Mouse (Mus musculus) forebrain, embryonic 14.5 days (tissue): ENCODE measurements at regions not wholly inside any gene's neighbourhood (a gene's known extent, or its start where the extent isn't known, plus 50 kb on each side); places are given as distances from the start of the nearest gene placed in this dataset.

Experiments used
- ATAC-seq: fragments of 200-750 bp; cut with Nextera tagmentation; 2 replicates; pipeline ENCODE4 v1.8.0; 2017; ENCODE audit warnings: mild to moderate bottlenecking, moderate library complexity
- DNase-seq: peaks from one replicate; pipeline ENCODE4 v3.0.0-alpha.2; 2015; ENCODE audit warnings: low spot score
- H3K27ac ChIP-seq: fragments of 300-500 bp; sonication (generic); 2 replicates; pipeline ENCODE4 v1.5.1; 2014; ENCODE audit warnings: low read depth, mild to moderate bottlenecking, control low read depth, low read length, moderate library complexity
- H3K27me3 ChIP-seq: fragments of 300-500 bp; sonication (generic); replicated peaks from 2 replicates; pipeline ENCODE4 v1.6.1; 2014; ENCODE audit warnings: low read length, control low read depth, mixed read lengths; ENCODE audit not compliant: control insufficient read depth, insufficient read depth
- H3K36me3 ChIP-seq: fragments of 300-500 bp; sonication (generic); 2 replicates; pipeline ENCODE4 v1.6.1; 2014; ENCODE audit warnings: low read length, control low read depth; ENCODE audit not compliant: control insufficient read depth, insufficient read depth
- H3K4me1 ChIP-seq: fragments of 300-500 bp; sonication (generic); 2 replicates; pipeline ENCODE4 v1.6.1; 2014; ENCODE audit warnings: antibody characterized with exemption, low read length, control low read depth; ENCODE audit not compliant: control insufficient read depth, insufficient read depth
- H3K4me2 ChIP-seq: fragments of 300-500 bp; sonication (generic); 2 replicates; pipeline ENCODE4 v1.6.1; 2014; ENCODE audit warnings: mild to moderate bottlenecking, control low read depth, low read length
- H3K4me3 ChIP-seq: fragments of 300-500 bp; sonication (generic); 2 replicates; pipeline ENCODE4 v1.5.1; 2014; ENCODE audit warnings: low read depth, low read length, control low read depth
- H3K9ac ChIP-seq: fragments of 300-500 bp; sonication (generic); 2 replicates; pipeline ENCODE4 v1.6.1; 2014; ENCODE audit warnings: mild to moderate bottlenecking, low read length, control low read depth, moderate library complexity
- H3K9me3 ChIP-seq: fragments of 300-500 bp; sonication (generic); replicated peaks from 2 replicates; pipeline ENCODE4 v1.6.1; 2016; ENCODE audit warnings: low read length, control low read depth, mixed read lengths; ENCODE audit not compliant: control insufficient read depth
- WGBS: fragments of 180-500 bp; shearing (Covaris S2); extraction: QIAGEN DNeasy Blood & Tissue Kit; methylation state at CpG from one replicate; pipeline ENCODE4 v1.1.7; 2014; 5-methylcytosine and 5-hydroxymethylcytosine counted together

DNA sequence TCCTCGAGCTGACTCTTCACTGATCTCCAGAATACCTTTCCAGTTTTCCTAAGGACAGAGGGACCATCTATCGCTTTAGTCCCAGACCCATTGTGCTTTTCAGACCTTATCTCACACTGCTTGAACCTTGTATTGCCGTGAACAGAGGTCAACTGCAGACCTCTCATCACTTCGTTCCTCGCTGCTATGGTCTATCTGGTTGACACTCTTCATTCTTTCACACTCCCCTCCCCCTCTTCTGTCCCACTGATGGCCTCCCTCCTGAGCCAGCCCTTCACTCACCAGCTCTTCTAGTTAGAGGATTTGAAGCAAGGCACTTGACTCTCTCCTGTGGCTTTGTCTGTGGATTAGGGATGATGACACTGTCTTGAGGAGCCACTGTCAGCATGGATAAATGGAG lies 150.4 kb upstream of the Pbx1 start:
- no peak for ATAC-seq
- no peak overlapping the region for H3K27ac ChIP-seq
- H3K27me3 ChIP-seq: no peaks in the 10 kb centered on the region
- H3K4me1 ChIP-seq: no peaks in the 10 kb centered on the region
- no peaks in the 10 kb centered on the region for H3K36me3 ChIP-seq
- H3K9me3 ChIP-seq: no peaks in the 10 kb centered on the region
- DNase-seq: no peak
- 81% methylated on average over 5 of the region's 5 CpGs for WGBS
- H3K4me3 ChIP-seq: no peak overlapping the region
- H3K4me2 ChIP-seq: no peak overlapping the region
- H3K9ac ChIP-seq: no peak overlapping the region

DNA sequence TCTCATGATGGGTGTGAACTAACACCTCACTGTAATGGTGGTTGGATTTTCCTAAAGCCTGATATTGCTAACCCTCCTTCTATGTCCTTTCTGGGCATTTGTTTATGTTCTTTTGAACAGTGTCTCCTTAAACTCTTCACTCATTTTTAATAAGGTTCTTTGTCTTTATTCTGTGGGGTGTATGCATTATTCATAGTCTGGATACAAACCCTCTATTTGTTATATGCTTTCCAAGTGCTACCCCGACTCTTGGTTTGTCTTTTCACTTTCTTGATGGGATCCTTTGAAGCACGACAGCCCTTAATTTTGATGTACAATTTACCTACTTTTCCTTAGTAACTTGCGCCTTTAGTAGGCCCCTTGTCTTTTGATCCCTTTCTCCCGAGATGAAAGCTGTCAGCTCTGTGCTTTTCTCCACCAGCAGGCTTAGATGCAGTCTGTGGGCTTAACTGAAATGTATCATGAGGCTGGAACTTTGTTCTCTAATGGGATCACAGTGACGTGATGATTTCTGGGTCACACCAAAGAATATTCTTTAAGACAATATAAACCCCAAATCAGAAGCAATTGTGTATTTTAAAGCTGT lies 138.0 kb upstream of the Pbx1 start:
- Histone ChIP-seq H3K27me3 (no peaks in the 10 kb centered on the region), H3K36me3 (no peaks in the 10 kb centered on the region), H3K9me3 (no peaks in the 10 kb centered on the region), H3K4me2 (no peak overlapping the region), H3K4me1 (no peaks in the 10 kb centered on the region; the same call in 1 of the 2 replicates), H3K4me3 (no peak overlapping the region), H3K9ac (no peak overlapping the region), H3K27ac (no peak overlapping the region)
- ATAC-seq (peak; percentile 84), DNase-seq (peak; percentile 75)
- 9% methylated on average over 5 of the region's 5 CpGs for WGBS

DNA sequence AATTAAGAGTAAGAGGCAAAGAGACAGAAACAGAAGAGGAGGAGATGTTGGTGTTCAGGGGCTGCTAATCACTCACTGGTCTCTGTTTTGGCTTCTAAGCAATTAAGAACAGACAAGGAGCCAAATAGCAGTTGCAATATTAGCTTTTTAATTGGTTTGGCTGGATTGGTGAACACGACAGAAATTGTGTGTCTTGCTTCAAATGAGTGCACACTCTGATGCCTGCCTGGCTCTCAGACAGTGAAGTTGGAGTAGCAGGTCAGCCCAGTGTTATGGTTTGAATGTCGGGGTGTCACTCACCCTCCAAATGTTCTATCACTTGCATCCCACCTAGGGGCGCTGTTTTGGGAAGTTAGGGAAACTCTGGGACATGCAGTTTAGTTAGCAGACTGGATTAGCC lies 120.3 kb upstream of the Pbx1 start:
- DNase-seq (peak; percentile 84), ATAC-seq (peak; percentile 40)
- H3K4me1 ChIP-seq: peaks cover 21% of the 10 kb centered on the region; the same call in 1 of the 2 replicates
- no peak overlapping the region for H3K9ac ChIP-seq
- H3K36me3 ChIP-seq: no peaks in the 10 kb centered on the region
- H3K4me3 ChIP-seq: no peak overlapping the region
- H3K4me2 ChIP-seq: no peak overlapping the region
- no peaks in the 10 kb centered on the region for H3K27me3 ChIP-seq
- 42% methylated on average over 3 of the region's 3 CpGs for WGBS
- no peak overlapping the region for H3K27ac ChIP-seq
- H3K9me3 ChIP-seq: no peaks in the 10 kb centered on the region

DNA sequence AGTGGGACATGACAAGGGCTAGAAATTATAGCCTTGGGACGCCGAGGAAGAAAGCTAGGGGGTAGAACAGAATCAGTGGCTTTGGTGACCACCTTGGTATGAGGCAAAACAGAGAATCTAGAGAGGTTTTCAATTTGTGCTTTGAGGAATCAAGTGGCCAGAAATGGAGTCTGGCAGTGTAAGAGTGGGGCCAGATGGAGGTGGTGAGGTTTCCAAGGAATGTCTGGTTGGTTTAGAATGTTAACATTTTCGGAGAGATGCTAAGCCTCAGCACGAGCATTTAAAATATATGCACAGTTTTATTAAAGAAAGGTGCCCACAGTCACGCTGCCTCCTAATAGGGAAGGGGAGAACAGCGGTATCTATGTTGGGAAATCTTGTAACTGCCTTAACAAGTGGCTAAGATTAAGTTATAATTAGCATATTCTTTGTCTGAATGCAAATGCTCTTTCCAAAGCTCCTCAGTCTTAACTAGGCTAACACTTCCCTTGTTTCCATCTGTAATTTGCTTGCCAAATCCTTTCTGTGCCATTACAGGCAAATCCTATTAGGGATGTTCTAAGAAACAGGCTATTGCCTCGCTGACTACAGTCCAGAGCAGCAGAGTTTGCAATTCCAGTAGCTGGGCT lies 117.9 kb upstream of the Pbx1 start:
- Histone ChIP-seq H3K4me1 (peaks cover 21% of the 10 kb centered on the region; the same call in 1 of the 2 replicates), H3K27ac (peak overlapping the region; percentile 68), H3K9ac (no peak overlapping the region), H3K36me3 (no peaks in the 10 kb centered on the region), H3K4me2 (peak overlapping the region; percentile 17; the same call in 1 of the 2 replicates), H3K4me3 (no peak overlapping the region), H3K9me3 (no peaks in the 10 kb centered on the region), H3K27me3 (no peaks in the 10 kb centered on the region)
- DNase-seq: peak; percentile 95
- WGBS: 5% methylated on average over 7 of the region's 7 CpGs
- ATAC-seq: peak; percentile 91

DNA sequence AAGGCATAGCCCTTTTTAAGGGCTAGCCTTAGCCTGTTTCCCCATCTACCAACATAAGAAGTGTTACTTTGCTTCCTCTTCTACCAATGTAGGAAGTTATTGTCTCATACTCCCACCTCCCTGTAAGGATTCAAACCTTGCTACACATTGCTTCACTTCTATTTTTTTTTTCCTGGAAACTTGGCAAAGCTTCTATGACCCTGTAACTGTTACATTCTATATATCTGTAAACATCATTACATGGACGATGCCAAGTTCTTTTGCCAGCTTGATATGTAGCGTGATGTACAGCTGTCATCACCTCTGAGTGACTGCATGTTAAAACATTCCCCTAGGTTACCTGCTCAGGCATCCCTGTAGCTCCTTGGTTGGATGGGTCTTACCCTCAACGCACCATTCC lies 114.1 kb upstream of the Pbx1 start:
- Histone ChIP-seq H3K9me3 (no peaks in the 10 kb centered on the region), H3K27ac (no peak overlapping the region), H3K4me3 (no peak overlapping the region), H3K27me3 (no peaks in the 10 kb centered on the region), H3K36me3 (no peaks in the 10 kb centered on the region), H3K4me2 (no peak overlapping the region), H3K9ac (no peak overlapping the region), H3K4me1 (peaks cover 13% of the 10 kb centered on the region; the same call in 1 of the 2 replicates)
- ATAC-seq (no peak), DNase-seq (no peak)
- 90% methylated on average over 3 of the region's 3 CpGs for WGBS

DNA sequence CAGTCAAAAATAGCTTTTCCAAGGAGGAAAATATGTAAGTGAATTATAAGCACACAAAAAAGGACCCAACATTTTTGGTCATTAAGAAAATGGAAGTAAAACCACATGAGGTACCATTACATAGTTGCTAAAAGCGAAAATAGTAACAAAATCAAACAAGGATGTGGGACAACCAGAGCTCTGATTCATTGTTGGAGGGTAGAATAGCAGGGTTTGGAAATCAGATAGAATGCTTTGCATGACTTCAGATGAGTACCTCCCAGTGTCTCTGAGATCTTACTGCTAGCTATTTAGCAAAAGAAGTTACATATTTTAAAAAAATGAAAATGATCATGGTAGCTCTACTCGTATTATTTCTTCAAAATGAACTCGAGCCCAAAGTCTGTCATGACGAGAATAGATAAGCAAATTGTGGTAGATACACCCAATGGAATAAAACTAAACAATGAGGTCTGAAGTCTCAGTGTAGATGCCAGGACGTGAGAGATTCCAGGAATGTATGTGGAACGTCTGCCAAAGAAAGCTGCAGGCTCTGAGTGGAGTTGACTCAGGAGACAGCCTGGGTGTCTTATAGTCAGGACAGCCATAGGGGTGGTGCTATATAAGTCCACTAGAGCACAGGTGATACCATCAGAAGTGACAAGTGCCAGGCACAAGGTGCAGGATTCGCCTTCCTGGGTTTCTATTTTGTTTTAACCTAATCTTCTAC lies 113.2 kb upstream of the Pbx1 start:
- no peak for DNase-seq
- no peak overlapping the region for H3K4me2 ChIP-seq
- H3K27ac ChIP-seq: no peak overlapping the region
- WGBS: 83% methylated on average over 7 of the region's 7 CpGs
- H3K4me1 ChIP-seq: peaks cover 10% of the 10 kb centered on the region; the same call in 1 of the 2 replicates
- no peaks in the 10 kb centered on the region for H3K27me3 ChIP-seq
- no peak for ATAC-seq
- H3K9me3 ChIP-seq: no peaks in the 10 kb centered on the region
- no peaks in the 10 kb centered on the region for H3K36me3 ChIP-seq
- no peak overlapping the region for H3K9ac ChIP-seq
- H3K4me3 ChIP-seq: no peak overlapping the region

DNA sequence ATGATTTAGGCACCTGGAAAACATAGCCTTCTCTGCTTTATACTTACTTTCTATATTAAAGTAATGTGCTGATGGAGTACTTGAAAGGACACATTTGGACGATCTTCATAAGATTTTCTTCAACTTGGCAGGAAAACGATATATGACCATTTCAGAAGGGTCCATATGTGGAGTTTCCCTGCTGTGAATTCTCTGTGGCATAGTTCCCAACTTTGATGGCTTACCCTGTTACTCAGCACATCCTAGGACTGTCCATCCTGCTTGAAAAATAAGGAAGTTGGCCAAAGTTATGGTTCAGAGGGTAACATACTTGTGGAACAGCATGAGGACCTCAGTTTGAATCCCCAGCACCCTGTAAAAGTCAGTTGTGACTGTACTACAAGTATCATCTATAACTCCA lies 109.2 kb upstream of the Pbx1 start:
- Histone ChIP-seq H3K4me1 (peaks cover 4% of the 10 kb centered on the region; the same call in 1 of the 2 replicates), H3K27me3 (no peaks in the 10 kb centered on the region), H3K36me3 (no peaks in the 10 kb centered on the region), H3K27ac (no peak overlapping the region), H3K9me3 (no peaks in the 10 kb centered on the region), H3K4me2 (no peak overlapping the region), H3K9ac (no peak overlapping the region), H3K4me3 (no peak overlapping the region)
- 87% methylated on average over 2 of the region's 2 CpGs for WGBS
- DNase-seq (no peak), ATAC-seq (no peak)

DNA sequence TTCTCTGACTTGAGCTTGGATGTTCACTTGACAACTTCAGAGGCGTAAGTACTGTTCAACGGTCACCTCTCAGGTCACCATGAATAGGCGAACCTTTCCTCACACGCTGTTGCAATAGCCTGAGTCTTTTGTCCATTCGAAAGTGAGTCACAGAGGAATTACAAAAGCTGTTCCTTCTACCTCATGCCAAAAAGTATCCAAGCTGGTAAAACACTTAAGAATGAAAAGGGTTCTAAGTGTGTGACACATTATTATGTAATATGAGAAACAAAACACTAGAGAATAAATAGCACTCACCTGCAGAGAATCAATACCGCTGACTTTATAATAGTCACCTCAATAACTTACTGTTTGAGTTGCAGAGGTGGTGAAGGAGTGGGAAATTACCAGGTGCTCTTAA lies 86.0 kb upstream of the Pbx1 start:
- Histone ChIP-seq H3K9me3 (no peaks in the 10 kb centered on the region), H3K4me3 (no peak overlapping the region), H3K9ac (no peak overlapping the region), H3K4me1 (no peaks in the 10 kb centered on the region), H3K36me3 (no peaks in the 10 kb centered on the region), H3K27me3 (no peaks in the 10 kb centered on the region), H3K4me2 (no peak overlapping the region), H3K27ac (no peak overlapping the region)
- ATAC-seq (no peak), DNase-seq (no peak)
- WGBS: 73% methylated on average over 6 of the region's 6 CpGs

DNA sequence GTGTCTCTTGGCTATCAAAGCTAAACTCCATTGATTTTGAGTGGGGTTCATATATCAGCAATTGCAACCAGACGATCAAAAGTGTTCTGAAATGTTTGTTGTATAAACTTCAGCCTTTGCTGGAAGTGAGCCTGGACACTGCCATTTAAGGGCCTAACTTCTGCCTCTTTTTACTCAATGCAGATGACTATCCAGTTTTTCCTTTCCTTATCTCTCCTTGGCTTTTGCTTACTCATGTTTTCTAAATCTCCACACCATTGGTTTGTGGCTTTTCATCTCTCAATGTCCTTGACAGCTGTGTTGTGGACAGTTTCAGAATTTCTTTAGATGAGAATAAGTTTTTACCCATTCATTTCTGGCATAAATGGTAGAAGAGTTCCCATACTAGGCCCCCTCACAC lies 74.3 kb upstream of the Pbx1 start:
- DNase-seq (no peak), ATAC-seq (no peak)
- Histone ChIP-seq H3K4me2 (no peak overlapping the region), H3K4me3 (no peak overlapping the region), H3K27me3 (no peaks in the 10 kb centered on the region), H3K9ac (no peak overlapping the region), H3K36me3 (no peaks in the 10 kb centered on the region), H3K9me3 (no peaks in the 10 kb centered on the region), H3K27ac (no peak overlapping the region), H3K4me1 (peaks cover 5% of the 10 kb centered on the region; the same call in 1 of the 2 replicates)
- WGBS: 78% methylated on average over 1 of the region's 1 CpGs
